Mouse (Mus musculus) neural tube, embryonic 14.5 days (tissue): ENCODE measurements around the gene Atxn7l2. TPM values are rescaled to one million over a fixed set of nuclear protein-coding genes. Genes with fewer than 3 reads are reported as not detected.

Experiments
- ATAC-seq: fragments of 200-750 bp; cut with Nextera tagmentation; 2 replicates; pipeline ENCODE4 v1.8.0; 2017; ENCODE audit warnings: low read depth, mild to moderate bottlenecking, moderate TSS enrichment, moderate library complexity
- H3K27ac ChIP-seq: fragments of 300-500 bp; sonication (generic); 2 replicates; pipeline ENCODE4 v1.5.1; 2014; ENCODE audit warnings: low read depth, mild to moderate bottlenecking, control low read depth, low read length, moderate library complexity, mixed read lengths
- H3K27me3 ChIP-seq: fragments of 300-500 bp; sonication (generic); 2 replicates; pipeline ENCODE4 v1.6.1; 2014; ENCODE audit warnings: low read length; ENCODE audit not compliant: control insufficient read depth, insufficient read depth
- H3K36me3 ChIP-seq: fragments of 300-500 bp; sonication (generic); 2 replicates; pipeline ENCODE4 v1.6.1; 2014; ENCODE audit warnings: low read length, mixed read lengths; ENCODE audit not compliant: control insufficient read depth, insufficient read depth
- H3K4me1 ChIP-seq: fragments of 300-500 bp; sonication (generic); 2 replicates; pipeline ENCODE4 v1.6.1; 2014; ENCODE audit warnings: low read length; ENCODE audit not compliant: control insufficient read depth, insufficient read depth
- H3K4me2 ChIP-seq: fragments of 300-500 bp; sonication (generic); 2 replicates; pipeline ENCODE4 v1.6.1; 2014; ENCODE audit warnings: mild to moderate bottlenecking, low read depth, low read length, control low read depth
- H3K4me3 ChIP-seq: fragments of 300-500 bp; sonication (generic); 2 replicates; pipeline ENCODE4 v1.5.1; 2014; ENCODE audit warnings: low read depth, low read length, control low read depth, mixed read lengths
- H3K9ac ChIP-seq: fragments of 300-500 bp; sonication (generic); replicated peaks from 2 replicates; pipeline ENCODE4 v1.6.1; 2014; ENCODE audit warnings: low read depth, mild to moderate bottlenecking, control low read depth, low read length, mixed read lengths
- H3K9me3 ChIP-seq: fragments of 300-500 bp; sonication (generic); 2 replicates; pipeline ENCODE4 v1.6.1; 2016; ENCODE audit warnings: low read length; ENCODE audit not compliant: control insufficient read depth
- WGBS: fragments of 180-500 bp; shearing (Covaris S2); extraction: QIAGEN DNeasy Blood & Tissue Kit; methylation state at CpG from one replicate; pipeline ENCODE4 v1.1.7; 2014; 5-methylcytosine and 5-hydroxymethylcytosine counted together
- polyA plus RNA-seq: library from polyadenylated mRNA; unstranded; fragments of >200 nt; fragmentation: Nextera tagmentation; extraction: Ambion mirVana; gene quantifications from 2 replicates; pipeline ENCODE4 v1.2.1, GENCODE M21; 2014

Atxn7l2 gene
- polyA plus RNA-seq, 1 experiment from 2014 or later, result 24.0 TPM

DNA sequence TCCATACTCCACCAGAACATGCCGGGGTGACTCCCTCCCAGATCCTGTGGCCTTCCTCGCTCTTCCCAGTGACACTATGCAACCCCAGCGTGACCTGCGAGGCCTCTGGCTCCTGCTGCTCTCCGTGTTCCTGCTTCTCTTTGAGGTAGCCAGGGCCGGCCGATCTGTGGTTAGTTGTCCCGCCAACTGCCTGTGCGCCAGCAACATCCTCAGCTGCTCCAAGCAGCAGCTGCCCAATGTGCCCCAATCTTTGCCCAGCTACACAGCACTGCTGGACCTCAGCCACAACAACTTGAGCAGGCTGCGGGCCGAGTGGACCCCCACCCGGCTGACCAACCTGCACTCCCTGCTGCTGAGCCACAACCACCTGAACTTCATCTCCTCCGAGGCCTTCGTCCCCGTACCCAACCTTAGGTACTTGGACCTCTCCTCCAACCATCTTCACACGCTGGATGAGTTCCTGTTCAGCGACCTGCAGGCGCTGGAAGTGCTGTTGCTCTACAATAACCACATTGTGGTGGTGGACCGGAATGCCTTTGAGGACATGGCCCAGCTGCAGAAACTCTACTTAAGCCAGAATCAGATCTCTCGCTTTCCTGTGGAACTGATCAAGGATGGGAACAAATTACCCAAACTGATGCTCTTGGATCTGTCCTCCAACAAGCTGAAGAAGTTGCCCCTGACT is 23.5 kb downstream of the Atxn7l2 start:
- 64% methylated on average over 20 of the region's 20 CpGs for WGBS
- Histone ChIP-seq H3K4me1 (peaks cover 17% of the 10 kb centered on the region), H3K4me3 (peak overlapping the region; percentile 70), H3K4me2 (peak overlapping the region; percentile 83), H3K9ac (peak overlapping the region; percentile 85), H3K27ac (no peak overlapping the region), H3K9me3 (no peaks in the 10 kb centered on the region), H3K36me3 (no peaks in the 10 kb centered on the region), H3K27me3 (0 out of 2 replicates have a peak, but pooled peaks cover 3% of the 10 kb centered on the region)
- ATAC-seq, result peak; percentile 28; the same call in 1 of the 2 replicates

DNA sequence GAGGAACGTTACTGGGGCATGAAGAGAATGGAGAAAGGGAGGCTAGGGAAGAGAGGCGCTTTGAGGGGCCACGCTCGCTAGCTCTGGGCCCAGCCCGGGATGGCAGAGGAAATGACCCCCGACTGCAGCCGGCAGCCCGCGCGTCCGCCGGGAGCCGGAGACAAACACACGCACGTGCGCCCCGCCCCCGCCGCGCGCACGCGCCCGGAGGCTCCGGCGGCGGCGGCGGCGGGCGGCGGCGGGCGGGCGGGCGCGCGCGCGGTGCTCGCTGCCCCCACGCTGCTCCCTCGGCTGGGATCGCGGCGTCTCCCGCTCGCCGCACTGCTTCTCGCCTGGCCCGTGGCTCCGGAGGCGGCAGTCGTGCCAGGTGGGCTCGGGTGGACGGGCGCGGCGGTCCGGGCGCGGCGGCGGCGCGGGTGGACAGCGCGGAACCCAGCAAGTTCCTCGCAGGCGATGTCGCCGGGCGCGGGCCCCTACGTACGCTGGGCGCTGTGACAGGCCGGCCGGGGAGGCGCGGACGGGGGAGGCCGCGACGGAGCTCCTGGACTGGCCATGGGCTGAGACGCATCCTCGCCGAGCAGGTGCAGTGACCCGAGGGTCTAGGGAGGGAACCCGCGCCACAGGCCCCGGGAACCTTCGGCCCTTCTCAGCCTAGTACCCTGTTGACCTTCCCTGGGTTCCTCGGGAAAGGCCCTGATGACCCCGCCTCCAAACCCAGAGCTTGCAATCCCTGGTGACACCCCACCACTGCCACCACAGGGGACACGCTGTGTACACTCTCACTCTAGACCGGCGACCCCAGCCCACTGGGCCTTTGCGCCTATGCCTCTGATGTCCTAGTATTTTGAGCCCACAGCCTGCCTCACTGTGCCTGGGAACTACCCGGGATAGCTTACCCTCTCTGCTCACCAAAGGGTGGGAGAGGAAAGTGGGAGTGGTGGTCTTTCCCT is 24.4 kb downstream of the Atxn7l2 start, which contains the start of gene Amigo1:
Amigo1 (plus strand) TSS at position 238 of the 950 bp plus-strand sequence.
- H3K36me3 ChIP-seq, result no peaks in the 10 kb centered on the region
- no peaks in the 10 kb centered on the region for H3K9me3 ChIP-seq
- peak; percentile 71 for ATAC-seq
- peak within 1 kb of the TSS; percentile 70 for H3K4me3 ChIP-seq
- peak within 1 kb of the TSS; percentile 64 for H3K27ac ChIP-seq
- H3K27me3 ChIP-seq, result 0 out of 2 replicates have a peak, but pooled peaks cover 3% of the 10 kb centered on the region
- WGBS, result 2% methylated on average over 31 of the region's 100 CpGs
- peak within 1 kb of the TSS; percentile 85 for H3K9ac ChIP-seq
- peak within 1 kb of the TSS; percentile 83 for H3K4me2 ChIP-seq
- peaks cover 17% of the 10 kb centered on the region for H3K4me1 ChIP-seq

DNA sequence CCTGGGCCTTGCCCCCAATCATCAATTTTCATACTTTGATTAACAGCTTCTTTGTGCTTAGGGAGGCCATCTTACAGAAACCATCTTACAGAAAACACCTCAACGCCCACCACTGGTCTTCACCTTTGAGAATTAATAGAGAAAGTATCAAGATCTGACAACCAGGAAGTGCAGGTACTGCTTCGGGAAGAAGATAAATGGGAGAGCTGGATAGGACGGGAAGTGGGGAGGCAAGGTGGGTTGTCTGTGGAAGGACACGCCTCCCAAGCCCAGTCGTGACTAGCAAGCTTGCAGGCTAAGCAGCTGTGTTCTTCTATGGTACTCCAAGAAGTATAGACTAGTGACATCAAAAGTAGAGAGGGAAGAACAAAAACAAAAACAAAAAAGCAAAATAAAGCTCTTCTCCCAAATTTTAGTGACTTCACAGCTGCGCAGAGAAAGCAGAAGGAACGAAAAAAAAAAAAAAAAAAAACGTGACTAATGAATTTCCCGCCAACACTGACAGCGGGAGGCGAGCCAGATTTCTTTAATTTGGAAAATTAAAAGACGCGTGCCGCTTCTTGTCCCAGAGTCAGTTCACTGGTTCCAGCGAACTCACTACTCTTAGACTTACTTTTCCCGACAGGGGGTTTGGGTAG is 25.2 kb downstream of the Atxn7l2 start:
- Histone ChIP-seq H3K4me3 (peak overlapping the region; percentile 70), H3K9me3 (no peaks in the 10 kb centered on the region), H3K4me2 (peak overlapping the region; percentile 83), H3K4me1 (peaks cover 17% of the 10 kb centered on the region), H3K36me3 (no peaks in the 10 kb centered on the region), H3K27ac (no peak overlapping the region), H3K9ac (peak overlapping the region; percentile 85), H3K27me3 (0 out of 2 replicates have a peak, but pooled peaks cover 3% of the 10 kb centered on the region)
- ATAC-seq, result no peak
- WGBS, result 4% methylated on average over 16 of the region's 16 CpGs

DNA sequence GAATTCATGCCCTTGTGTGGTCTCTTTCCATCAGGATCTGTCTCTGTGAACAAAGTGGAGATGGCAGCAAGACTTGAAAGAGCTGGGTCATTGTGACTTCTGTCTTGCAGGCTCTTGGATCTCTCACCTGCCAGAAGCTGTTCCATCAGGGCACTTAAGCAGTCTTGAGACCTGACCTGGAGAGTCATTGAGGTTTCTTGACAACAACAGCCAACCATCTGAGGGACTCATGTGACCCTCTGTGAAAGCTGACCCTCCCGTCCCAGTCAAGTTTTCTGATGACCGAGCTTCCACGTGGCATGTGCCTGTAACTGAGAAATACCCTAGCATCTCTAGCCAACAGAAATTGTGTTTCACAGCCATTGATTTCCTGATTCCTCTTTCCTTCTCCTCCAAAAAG is 26.0 kb downstream of the Atxn7l2 start:
- H3K36me3 ChIP-seq, result no peaks in the 10 kb centered on the region
- H3K9ac ChIP-seq, result no peak overlapping the region
- H3K9me3 ChIP-seq, result no peaks in the 10 kb centered on the region
- no peak overlapping the region for H3K4me3 ChIP-seq
- 81% methylated on average over 3 of the region's 3 CpGs for WGBS
- ATAC-seq, result no peak
- no peak overlapping the region for H3K4me2 ChIP-seq
- no peak overlapping the region for H3K27ac ChIP-seq
- 0 out of 2 replicates have a peak, but pooled peaks cover 3% of the 10 kb centered on the region for H3K27me3 ChIP-seq
- H3K4me1 ChIP-seq, result peaks cover 14% of the 10 kb centered on the region

DNA sequence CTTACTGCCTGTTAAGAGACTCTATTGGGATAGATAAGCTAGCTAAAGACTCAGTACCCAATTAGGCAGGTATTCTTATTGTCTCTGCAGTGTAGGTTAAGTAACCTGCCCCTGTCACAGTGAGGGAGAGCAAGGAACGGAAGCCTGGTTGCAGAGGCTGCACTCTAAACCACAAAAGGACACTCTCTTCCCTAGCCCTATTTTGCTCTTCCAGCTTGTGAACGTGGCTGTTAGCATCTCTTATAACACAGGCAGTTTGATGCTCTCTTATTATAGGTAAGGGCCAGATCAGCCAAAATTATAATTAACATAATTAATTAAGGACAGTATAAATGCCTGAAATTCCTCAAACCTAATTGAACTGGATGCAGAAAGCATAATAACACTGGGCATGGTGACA is 30.2 kb downstream of the Atxn7l2 start:
- Histone ChIP-seq H3K4me3 (no peak overlapping the region), H3K9me3 (no peaks in the 10 kb centered on the region), H3K36me3 (no peaks in the 10 kb centered on the region), H3K9ac (no peak overlapping the region), H3K27me3 (no peaks in the 10 kb centered on the region), H3K4me1 (peaks cover 1% of the 10 kb centered on the region; the same call in 1 of the 2 replicates), H3K27ac (no peak overlapping the region), H3K4me2 (no peak overlapping the region)
- WGBS, result 38% methylated on average over 2 of the region's 2 CpGs
- ATAC-seq, result no peak

DNA sequence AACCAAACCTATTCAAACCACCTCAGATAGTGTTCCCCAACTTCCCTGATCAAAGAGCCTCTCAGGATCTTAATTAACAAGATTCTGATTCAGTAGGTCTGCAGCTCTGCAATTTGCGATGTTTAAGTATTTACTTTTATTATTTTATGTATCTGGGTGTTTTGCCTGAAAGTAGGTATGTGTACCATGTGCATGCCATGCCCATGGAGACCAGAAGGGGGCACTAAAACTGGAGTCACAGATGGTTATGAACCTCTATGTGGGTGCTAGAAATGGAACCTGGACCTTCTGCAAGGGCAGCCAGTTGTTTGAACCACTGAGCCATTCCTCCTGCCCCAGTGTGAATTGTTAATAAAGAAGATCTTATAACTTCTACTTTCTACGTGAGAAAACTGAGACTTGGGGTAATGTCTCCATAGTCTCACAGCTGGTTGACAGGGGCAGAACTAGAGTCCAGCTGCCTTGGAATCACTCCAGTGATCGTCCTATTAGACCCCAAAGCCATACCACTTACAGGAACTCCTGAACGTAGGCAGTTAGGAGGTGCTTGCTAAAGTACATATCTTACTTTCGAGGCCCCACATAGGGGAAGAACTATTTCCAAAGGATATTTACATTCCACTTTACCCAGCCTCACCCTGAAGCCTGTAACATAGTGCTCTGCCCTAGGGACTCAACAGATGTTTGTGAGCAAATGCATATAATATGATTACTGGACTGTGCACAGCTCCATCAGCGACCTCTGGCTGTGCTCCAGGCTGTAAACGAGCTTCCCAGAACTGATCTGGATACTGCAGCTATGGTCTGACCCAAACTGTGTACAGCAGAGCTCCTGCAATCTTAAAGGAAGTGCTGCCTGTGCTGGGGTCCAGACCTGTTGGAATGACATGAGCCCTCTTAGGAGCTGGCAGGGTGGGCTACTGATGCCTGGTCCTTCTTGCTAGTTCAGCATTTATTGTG is 31.7 kb downstream of the Atxn7l2 start:
- ATAC-seq, result no peak
- Histone ChIP-seq H3K4me1 (peaks cover 13% of the 10 kb centered on the region; the same call in 1 of the 2 replicates), H3K36me3 (no peaks in the 10 kb centered on the region), H3K9me3 (no peaks in the 10 kb centered on the region), H3K27ac (no peak overlapping the region), H3K4me2 (no peak overlapping the region), H3K4me3 (no peak overlapping the region), H3K9ac (no peak overlapping the region), H3K27me3 (no peaks in the 10 kb centered on the region)
- WGBS, result 73% methylated on average over 7 of the region's 7 CpGs

DNA sequence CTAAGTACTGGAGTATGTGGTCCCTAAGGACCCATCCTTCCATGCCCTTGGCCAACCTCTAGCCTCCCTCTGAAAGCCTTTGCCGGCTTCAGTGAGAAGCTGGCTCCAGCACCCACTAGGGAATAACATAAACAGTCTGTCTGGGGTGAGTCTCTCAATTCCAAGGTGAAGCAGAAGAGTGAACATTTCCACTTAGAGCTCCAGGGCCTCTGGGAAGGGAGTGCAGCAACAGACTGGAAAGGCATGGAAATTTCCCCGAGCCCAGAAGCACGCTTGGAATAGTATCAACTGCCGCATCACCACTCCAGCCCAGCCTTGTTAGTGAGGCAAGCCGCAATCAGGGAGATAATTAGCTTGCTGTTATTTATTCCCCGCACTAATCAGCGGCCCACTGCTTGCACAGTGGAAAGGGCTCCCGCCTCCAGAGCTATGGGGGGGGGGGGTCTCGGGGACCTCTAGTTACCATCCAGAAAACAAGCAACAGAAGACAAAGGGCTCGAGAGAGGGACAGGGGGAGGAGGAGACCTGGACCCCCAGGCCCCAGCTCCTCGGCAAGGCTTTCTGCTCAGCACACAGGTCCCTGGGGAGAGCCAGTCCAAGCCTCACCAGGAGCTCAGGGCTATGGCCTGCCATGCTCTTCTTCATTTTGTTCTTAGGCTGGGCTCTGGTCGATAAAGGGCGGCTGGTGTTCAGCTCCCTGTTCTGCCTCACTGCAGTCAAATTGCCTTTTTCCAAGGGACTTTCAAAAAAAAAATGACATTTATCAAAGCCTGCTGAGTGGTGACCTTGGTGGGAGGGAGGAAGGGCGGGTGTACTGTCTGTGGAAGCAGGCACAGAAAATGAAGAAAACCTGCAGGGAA is 35.8 kb downstream of the Atxn7l2 start:
- no peaks in the 10 kb centered on the region for H3K36me3 ChIP-seq

More for the DNA sequence above, 35.8 kb downstream of the Atxn7l2 start:
- Histone ChIP-seq H3K27me3 (no peaks in the 10 kb centered on the region), H3K4me3 (no peak overlapping the region), H3K9ac (no peak overlapping the region), H3K9me3 (no peaks in the 10 kb centered on the region), H3K27ac (peak overlapping the region; percentile 81), H3K4me1 (peaks cover 16% of the 10 kb centered on the region; the same call in 1 of the 2 replicates), H3K4me2 (peak overlapping the region; percentile 35)
- 8% methylated on average over 14 of the region's 14 CpGs for WGBS
- peak; percentile 87 for ATAC-seq
